In the genomic region with DNA sequence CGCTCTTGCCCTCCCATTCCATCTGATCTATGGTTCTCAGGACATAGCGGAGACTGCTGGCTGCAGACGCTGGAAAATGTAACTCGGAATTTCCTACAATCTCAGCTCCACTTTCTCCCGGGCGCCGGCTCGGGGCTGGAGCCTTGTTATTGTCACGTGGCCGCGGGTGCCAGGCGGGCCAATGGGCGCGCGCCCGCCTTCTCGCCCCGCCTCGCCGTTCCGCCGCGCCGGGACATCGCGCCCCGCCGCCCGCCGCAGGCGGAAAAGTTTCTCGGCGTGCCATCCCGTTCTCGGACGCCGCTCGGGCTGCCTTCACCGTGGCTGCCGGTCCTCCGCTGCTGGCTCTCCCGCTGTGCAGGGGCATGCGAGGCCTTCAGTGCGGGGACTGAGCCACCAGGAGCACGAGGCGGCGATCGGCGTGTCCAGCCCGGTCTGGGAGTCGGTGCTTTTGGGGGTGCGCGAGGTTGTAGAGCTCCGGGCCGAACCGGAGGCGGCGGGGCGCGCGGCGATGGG, we compare ENCODE assay signal across 8 mouse cellular contexts. TPM values are rescaled to one million over a fixed set of nuclear protein-coding genes. Genes with fewer than 3 reads are reported as not detected.
A peak's percentile ranks its signal among the peaks of the same experiment; 100 is the strongest.
DNase-seq lines count a peak whose midpoint lies in the region; ATAC-seq lines count a peak whose summit lies in the region.

A gene (plus strand): TSS at position 201 of the 513 bp plus-strand sequence.

- peak within 1 kb of the TSS; percentile 93 for H3K9ac ChIP-seq in intestine, embryonic 16.5 days (ENCODE audit: low read depth, low read length)

- peak within 1 kb of the TSS; percentile 89 for H3K27ac ChIP-seq in intestine, embryonic 16.5 days (ENCODE audit: low read length)

- under 1% methylated on average over 59 of the region's 62 CpGs for WGBS in intestine, embryonic 16.5 days

- no peaks in the 10 kb centered on the region for H3K27me3 ChIP-seq in intestine, embryonic 16.5 days (replicated peaks; ENCODE audit: control insufficient read depth, insufficient read depth, low read length)
- H3K27me3 ChIP-seq in megakaryocyte, embryonic 14.5 days (replicated peaks), result peaks cover 37% of the 10 kb centered on the region

- H3K9me3 ChIP-seq in intestine, embryonic 16.5 days (ENCODE audit: control insufficient read depth, low read length), result no peaks in the 10 kb centered on the region
- peaks cover 7% of the 10 kb centered on the region for H3K9me3 ChIP-seq in megakaryocyte, embryonic 14.5 days

- H3K4me2 ChIP-seq in intestine, embryonic 16.5 days (ENCODE audit: low read depth, low read length), result peak within 1 kb of the TSS; percentile 77

- intact Hi-C loops in left cerebral cortex, postnatal 25 days (cut with DNase I), result no loop called here

- ATAC-seq in intestine, embryonic 16.5 days, result peak; percentile 71
- no peak for ATAC-seq in erythroid progenitor cell, adult 5-6 weeks (replicated peaks; ENCODE audit: low FRiP score, poor library complexity, severe bottlenecking)

- no peaks in the 10 kb centered on the region for H3K36me3 ChIP-seq in intestine, embryonic 16.5 days (ENCODE audit: control insufficient read depth, insufficient read depth, low read length)
- H3K36me3 ChIP-seq in megakaryocyte, embryonic 14.5 days (replicated peaks; ENCODE audit: low read length), result no peaks in the 10 kb centered on the region

- peaks cover 27% of the 10 kb centered on the region for H3K4me1 ChIP-seq in intestine, embryonic 16.5 days (ENCODE audit: control insufficient read depth, insufficient read depth, low read length)
- H3K4me1 ChIP-seq in megakaryocyte, embryonic 14.5 days, result peaks cover 16% of the 10 kb centered on the region

- DNase-seq in adrenal gland, postnatal 36 days, result peak; percentile 89 to 91
- DNase-seq in embryo, embryonic 11.5 days (ENCODE audit: low read depth, low spot score), result peak; percentile 79
- DNase-seq in gastrocnemius, postnatal 4 days (ENCODE audit: low spot score in 2 of 2), result peak; percentile 71 to 88
- peak; percentile 72 to 79 for DNase-seq in left cerebral cortex, postnatal 25 days (ENCODE audit: low spot score in 2 of 2)
- peak; percentile 41 to 55 for DNase-seq in right cerebral cortex, postnatal 36 days (ENCODE audit: low spot score in 2 of 2)

- peak within 1 kb of the TSS; percentile 80 for H3K4me3 ChIP-seq in intestine, embryonic 16.5 days (ENCODE audit: low read length)
- peak within 1 kb of the TSS; percentile 90 for H3K4me3 ChIP-seq in megakaryocyte, embryonic 14.5 days (replicated peaks)

RNA-seq across cellular contexts. Expression of the gene that starts here (rescaled TPM):
- total RNA-seq in adrenal gland, postnatal 36 days (2021), result 1 to 10 TPM; 4.7 to 5.9 TPM
- total RNA-seq in gastrocnemius, postnatal 4 days (2021), result 10 to 100 TPM; 16.6 to 17.4 TPM
- polyA plus RNA-seq in intestine, embryonic 16.5 days (2015; fragmentation: Nextera tagmentation; extraction: Ambion mirVana), result 9.2 and 10.2 TPM in 2 replicates
- total RNA-seq in left cerebral cortex, postnatal 25 days (2021), result 1 to 10 TPM; 2.1 to 3.2 TPM
- polyA plus RNA-seq in megakaryocyte, embryonic 14.5 days (2012; ENCODE audit: insufficient read depth, low replicate concordance), result not detected in 2 replicates
- not detected in 2 replicates for total RNA-seq in erythroid progenitor cell, adult 5-6 weeks (2015; ENCODE audit: low replicate concordance)
- 0.39 TPM in 1 of 2 replicates, not detected in the other for total RNA-seq in erythroid progenitor cell, adult 5-6 weeks (2017; ENCODE audit: low replicate concordance)

Comparison
In these comparisons a context has a peak if more than half of its experiments do, and no peak if none do; other contexts are left out.
1. RNA of the gene that starts here (polyA plus RNA-seq): 9.2 to 10.2 TPM in intestine, embryonic 16.5 days; not detected in megakaryocyte, embryonic 14.5 days; every median in the first group is over 10 times any median in the second.
2. Peak in every context shown above with its lines, with median percentiles within 50 percentile points of each other: DNase-seq.